9 mouse cellular contexts compared by ENCODE assay signal in genomic region chr16:25426261-25426660, GRCm38 (mm10).
A peak's percentile ranks its signal among the peaks of the same experiment; 100 is the strongest.
DNase-seq lines count a peak whose midpoint lies in the region; ATAC-seq and TF ChIP-seq lines count a peak whose summit lies in the region.
"Had no signal": no experiment of that assay in that cellular context is flagged by ENCODE, and none has a peak within 500 bp of the region (broad histone marks: within the 10 kb centered on the region; RNA-seq: fewer than 3 reads in every experiment).

No protein-coding gene starts in this region.

- no peak overlapping the region for H3K4me2 ChIP-seq in lung, embryonic 14.5 days
- no peak overlapping the region for H3K4me2 ChIP-seq in stomach, postnatal 0 days (replicated peaks; ENCODE audit: low read depth)
- H3K4me2 ChIP-seq in heart, embryonic 11.5 days, result no peak overlapping the region

- H3K27ac ChIP-seq in lung, embryonic 14.5 days (ENCODE audit: low read depth), result no peak overlapping the region
- H3K27ac ChIP-seq in stomach, postnatal 0 days (replicated peaks), result no peak overlapping the region
- H3K27ac ChIP-seq in heart, embryonic 11.5 days (ENCODE audit: low read depth, low read length), result no peak overlapping the region

- H3K4me1 ChIP-seq in lung, embryonic 14.5 days (ENCODE audit: insufficient read depth), result no peaks in the 10 kb centered on the region; the same call in 1 of the 2 replicates
- no peaks in the 10 kb centered on the region for H3K4me1 ChIP-seq in stomach, postnatal 0 days (replicated peaks; ENCODE audit: control insufficient read depth, insufficient read depth)
- no peaks in the 10 kb centered on the region for H3K4me1 ChIP-seq in heart, embryonic 11.5 days (ENCODE audit: control insufficient read depth, insufficient read depth, low read length)

- no peak overlapping the region for H3K9ac ChIP-seq in lung, embryonic 14.5 days
- no peak overlapping the region for H3K9ac ChIP-seq in stomach, postnatal 0 days (ENCODE audit: low read length)
- H3K9ac ChIP-seq in heart, embryonic 11.5 days (ENCODE audit: low read depth, low read length), result no peak overlapping the region

- H3K27me3 ChIP-seq in lung, embryonic 14.5 days (ENCODE audit: insufficient read depth, low read length), result no peaks in the 10 kb centered on the region
- H3K27me3 ChIP-seq in stomach, postnatal 0 days (ENCODE audit: control insufficient read depth, insufficient read depth, low read length), result no peaks in the 10 kb centered on the region
- no peaks in the 10 kb centered on the region for H3K27me3 ChIP-seq in heart, embryonic 11.5 days (ENCODE audit: control insufficient read depth, insufficient read depth, low read length)

- peak; percentile 4 for DNase-seq in gastrocnemius, postnatal 14 days
- DNase-seq in gastrocnemius, postnatal 10 days, result no peak
- peak; percentile 62 for DNase-seq in adipocyte (ENCODE audit: low spot score)
- DNase-seq in lung, embryonic 14.5 days, result peak; percentile 72
- peak; percentile 69 for DNase-seq in stomach, postnatal 0 days (ENCODE audit: low spot score)
- DNase-seq in frontal cortex, postnatal 25 days (ENCODE audit: low spot score in 2 of 2), result no peak
- no peak for DNase-seq in heart, postnatal 4 days

- TF ChIP-seq CTCF in lung, embryonic 14.5 days (IDR thresholded peaks at IDR 0.05; ENCODE audit: low read depth), result no peak
- no peak for TF ChIP-seq CTCF in stomach, postnatal 0 days (IDR thresholded peaks at IDR 0.05; ENCODE audit: low read depth)

- TF ChIP-seq EP300 in stomach, postnatal 0 days (optimal IDR thresholded peaks at IDR 0.05), result no peak

- no peak overlapping the region for H3K4me3 ChIP-seq in lung, embryonic 14.5 days (ENCODE audit: low read depth, low read length)
- H3K4me3 ChIP-seq in stomach, postnatal 0 days (ENCODE audit: low read depth, low read length), result no peak overlapping the region
- H3K4me3 ChIP-seq in heart, embryonic 11.5 days (ENCODE audit: low read depth, low read length), result no peak overlapping the region

- no peaks in the 10 kb centered on the region for H3K9me3 ChIP-seq in lung, embryonic 14.5 days (ENCODE audit: low read depth, low read length)
- no peaks in the 10 kb centered on the region for H3K9me3 ChIP-seq in stomach, postnatal 0 days (ENCODE audit: control insufficient read depth, low read length)
- H3K9me3 ChIP-seq in heart, embryonic 11.5 days (replicated peaks; ENCODE audit: control insufficient read depth, low read length), result no peaks in the 10 kb centered on the region
- H3K9me3 ChIP-seq: G1E had no signal

- ATAC-seq in lung, embryonic 14.5 days (ENCODE audit: insufficient read depth), result no peak
- ATAC-seq in stomach, postnatal 0 days (ENCODE audit: low FRiP score, low TSS enrichment), result peak; percentile 89
- ATAC-seq in heart, embryonic 11.5 days (replicated peaks; ENCODE audit: insufficient number of reproducible peaks, low FRiP score, low TSS enrichment), result no peak

- no peaks in the 10 kb centered on the region for H3K36me3 ChIP-seq in lung, embryonic 14.5 days (ENCODE audit: insufficient read depth)
- no peaks in the 10 kb centered on the region for H3K36me3 ChIP-seq in stomach, postnatal 0 days (ENCODE audit: control insufficient read depth, insufficient read depth, low read length)
- H3K36me3 ChIP-seq in heart, embryonic 11.5 days (ENCODE audit: control insufficient read depth, insufficient read depth, low read length), result no peaks in the 10 kb centered on the region
- H3K36me3 ChIP-seq: G1E had no signal

- intact Hi-C loops in gastrocnemius, postnatal 14 days (cut with DNase I; ENCODE audit: low total_unique reads), result no loop called here

- WGBS in lung, embryonic 14.5 days, result 19% methylated on average over 3 of the region's 3 CpGs
- 24% methylated on average over 3 of the region's 3 CpGs for WGBS in stomach, postnatal 0 days
- 68% methylated on average over 3 of the region's 3 CpGs for WGBS in heart, embryonic 11.5 days (ENCODE audit: insufficient replicate concordance)

Comparison
In these comparisons a context has a peak if more than half of its experiments do, and no peak if none do; other contexts are left out.
1. DNase-seq: peak in gastrocnemius, postnatal 14 days (single experiment), adipocyte (single experiment), lung, embryonic 14.5 days (single experiment) and stomach, postnatal 0 days (single experiment); none in gastrocnemius, postnatal 10 days (single experiment), frontal cortex, postnatal 25 days (0 of 2) and heart, postnatal 4 days (single experiment).